Mouse (Mus musculus) left cerebral cortex, adult 9 months (tissue): ENCODE measurements at regions not wholly inside any gene's neighbourhood (a gene's known extent, or its start where the extent isn't known, plus 50 kb on each side); places are given as distances from the start of the nearest gene placed in this dataset.
"Not testable (repeated sequence)": the region's sequence is repeated elsewhere in the genome, so short reads cannot be mapped to it uniquely, and the experiment has no call there.

ENCODE experiments used
- DNase-seq, 2 experiments: peaks; one replicate each; pipeline ENCODE4 v3.0.0; 2022; ENCODE audit warnings: low spot score in 2 of 2

DNA sequence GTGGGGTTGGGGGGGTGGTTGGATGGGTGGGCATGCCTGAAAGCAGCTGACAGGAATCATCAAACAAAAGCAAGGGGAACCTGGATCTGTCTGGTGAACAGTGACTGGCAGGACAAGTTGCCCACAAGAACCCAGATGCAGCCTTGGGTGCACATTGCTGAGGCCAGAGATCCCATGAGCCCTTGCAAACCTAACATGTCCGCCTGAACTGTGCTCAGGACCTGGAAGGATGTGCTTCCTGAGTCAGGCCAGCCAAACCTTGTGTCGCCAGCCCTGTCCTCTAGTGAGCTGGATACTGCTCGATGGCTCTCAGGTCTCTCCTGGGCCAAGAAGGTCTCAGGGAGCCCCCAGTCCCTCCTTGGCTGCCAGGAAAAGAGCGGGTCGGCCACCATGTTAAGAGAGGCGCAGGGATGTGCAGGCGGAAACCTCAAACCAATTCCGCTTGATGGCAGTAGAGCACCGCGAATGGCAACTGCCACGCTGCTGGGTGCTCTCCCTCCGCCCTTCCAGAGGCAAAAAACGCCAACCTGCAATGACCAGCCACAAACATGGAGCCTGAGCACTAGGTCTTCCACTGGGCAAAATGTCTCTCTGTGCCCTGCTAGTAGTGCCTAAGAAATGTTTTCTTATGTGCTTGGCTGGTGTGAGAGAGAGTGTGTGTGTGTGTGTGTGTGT is 140.2 kb downstream of the Pls3 start:
- DNase-seq, result peak in 1 of 2 experiments; percentile 84

GRCm38 (mm10) chrX:75733651-75734050 is 141.3 kb downstream of the Pls3 start:
- DNase-seq, result peak in 1 of 2 experiments; percentile 90

- peak in 1 of 2 experiments; percentile 78 for DNase-seq
Observed at GRCm38 (mm10) chrX:75729791-75730190, 145.2 kb downstream of the Pls3 start.

GRCm38 (mm10) chrX:75728507-75728906 is 146.5 kb downstream of the Pls3 start:
- DNase-seq, result peak in 1 of 2 experiments; percentile 41

- DNase-seq, result not testable (repeated sequence)
Observed at GRCm38 (mm10) chrX:75723542-75723941, 145.5 kb upstream of the Rab39b start.

DNA sequence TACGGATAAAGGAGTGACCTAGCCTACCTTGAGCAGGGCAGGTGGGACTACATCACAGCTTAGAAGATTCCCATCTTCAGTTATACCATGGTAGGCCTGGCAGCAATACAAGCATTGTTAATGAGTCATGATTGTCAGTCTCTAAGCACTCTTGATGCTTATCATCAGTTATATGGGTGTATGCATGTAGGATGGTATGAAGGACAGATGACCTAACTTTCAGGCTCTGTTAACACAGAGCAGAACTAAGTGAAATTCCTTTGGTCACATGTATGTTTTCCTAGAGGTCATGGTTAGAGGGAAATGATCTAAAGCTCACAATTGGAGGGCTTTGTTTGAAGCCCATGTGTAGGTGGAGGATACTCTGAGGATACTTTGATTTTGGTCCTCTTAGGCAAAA is 121.9 kb upstream of the Rab39b start:
- DNase-seq, result no peak

DNA sequence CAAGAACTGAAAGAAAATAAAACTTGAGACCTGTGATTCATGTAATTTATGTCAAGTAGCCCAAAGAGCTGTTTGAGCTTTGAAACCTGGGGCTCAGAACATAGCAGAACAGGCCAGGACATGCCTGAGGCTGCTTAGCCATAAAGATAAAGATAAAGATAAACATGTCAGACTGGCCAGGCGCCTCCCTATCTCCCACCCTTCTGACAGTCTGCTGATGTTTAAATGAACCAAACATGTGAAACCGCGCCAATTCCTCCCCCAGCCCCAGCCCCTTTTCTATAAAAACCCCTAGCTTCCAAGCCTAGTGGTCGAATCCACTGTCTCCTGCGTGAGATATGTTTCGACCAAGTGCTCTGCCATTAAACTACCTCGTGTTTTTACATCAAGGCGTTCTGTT is 97.2 kb upstream of the Rab39b start:
- DNase-seq, result peak in 1 of 2 experiments; percentile 3

- peak; percentile 99 to 100 for DNase-seq
Observed at GRCm38 (mm10) chrX:75673920-75674665, 96.1 kb upstream of the Rab39b start.

- DNase-seq, result no peak
Observed at GRCm38 (mm10) chrX:75673586-75673919, 95.5 kb upstream of the Rab39b start.

- DNase-seq, result peak in 1 of 2 experiments; percentile 6
Observed at GRCm38 (mm10) chrX:75672976-75673375, 94.9 kb upstream of the Rab39b start.

GRCm38 (mm10) chrX:75667636-75668035 is 89.6 kb upstream of the Rab39b start:
- no peak for DNase-seq

GRCm38 (mm10) chrX:75643402-75643801 is 65.4 kb upstream of the Rab39b start:
- no peak for DNase-seq
